Mouse (Mus musculus): Measurements from ENCODE around the gene Card14.
A peak's percentile ranks its signal among the peaks of the same experiment; 100 is the strongest.

- TF ChIP-seq CTCF (IDR thresholded peaks at IDR 0.05; ENCODE audit: extremely low read depth, insufficient read length, insufficient replicate concordance, low read depth, low read length) (peak; percentile 94), POLR2A (IDR thresholded peaks at IDR 0.05; ENCODE audit: low read depth, low read length) (no peak)
Measured at GRCm38 (mm10) chr11:119267768-119268556, 39.6 kb upstream of the Card14 start, which contains the start of gene Gaa.
